Mouse (Mus musculus): ENCODE measurements around the gene Rps15a.

GRCm38 (mm10) chr7:118143602-118144001 lies 27.6 kb upstream of the Rps15a start:
- TF ChIP-seq HCFC1 (IDR thresholded peaks at IDR 0.05; ENCODE audit: low read depth, low read length) (no peak), MAX (IDR thresholded peaks at IDR 0.05; ENCODE audit: low read length) (no peak), TBP (conservative IDR thresholded peaks at IDR 0.05; ENCODE audit: low read depth, low read length) (no peak), POLR2A (IDR thresholded peaks at IDR 0.05; ENCODE audit: low read depth, low read length) (no peak), CTCF (conservative IDR thresholded peaks at IDR 0.05 in 1 of 2, IDR thresholded peaks at IDR 0.05 in 1 of 2; ENCODE audit: low read depth in 2 of 2, low read length in 2 of 2) (no peak), MEF2A (IDR thresholded peaks at IDR 0.05; ENCODE audit: borderline replicate concordance, low read depth, low read length) (no peak), E2F4 (IDR thresholded peaks at IDR 0.05; ENCODE audit: insufficient replicate concordance, low read depth, low read length) (no peak), EP300 (IDR thresholded peaks at IDR 0.05; ENCODE audit: low read length) (no peak)
